Mouse (Mus musculus): ENCODE measurements at regions not wholly inside any gene's neighbourhood (a gene's known extent, or its start where the extent isn't known, plus 50 kb on each side); places are given as distances from the start of the nearest gene placed in this dataset.

DNA sequence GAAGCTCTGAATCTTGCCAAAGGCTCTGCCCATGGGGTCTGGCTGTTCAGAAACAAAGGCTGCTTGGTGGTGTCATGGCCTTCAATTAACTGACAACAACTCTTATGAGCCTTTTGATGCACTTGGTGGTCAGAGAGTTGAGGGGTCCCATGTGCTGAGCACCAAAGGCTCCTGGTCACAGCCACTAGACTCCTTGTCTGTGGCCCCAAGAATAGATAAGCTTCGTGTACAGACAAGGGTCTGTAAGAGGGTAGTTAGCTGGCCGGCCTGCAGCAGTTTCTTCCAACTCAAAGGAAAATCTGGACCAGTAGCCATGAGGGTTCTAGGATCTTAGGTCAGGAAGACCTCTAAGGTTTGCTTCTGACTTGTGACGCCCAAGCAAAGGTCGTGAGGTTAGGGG is 421.9 kb downstream of the Cd83 start:
- TF ChIP-seq CTCF (IDR thresholded peaks at IDR 0.05; ENCODE audit: low read depth) (no peak), EP300 (optimal IDR thresholded peaks at IDR 0.05) (no peak)

Measured in stomach, postnatal 0 days (tissue).